Mouse (Mus musculus): ENCODE measurements at regions not wholly inside any gene's neighbourhood (a gene's known extent, or its start where the extent isn't known, plus 50 kb on each side); places are given as distances from the start of the nearest gene placed in this dataset.
"Not testable (repeated sequence)": the region's sequence is repeated elsewhere in the genome, so short reads cannot be mapped to it uniquely, and the experiment has no call there.

GRCm38 (mm10) chr9:78769168-78769567, 153.8 kb downstream of the Cd109 start:
- peak; percentile 27 to 55 for DNase-seq (ENCODE audit: low spot score in 2 of 2)

DNA sequence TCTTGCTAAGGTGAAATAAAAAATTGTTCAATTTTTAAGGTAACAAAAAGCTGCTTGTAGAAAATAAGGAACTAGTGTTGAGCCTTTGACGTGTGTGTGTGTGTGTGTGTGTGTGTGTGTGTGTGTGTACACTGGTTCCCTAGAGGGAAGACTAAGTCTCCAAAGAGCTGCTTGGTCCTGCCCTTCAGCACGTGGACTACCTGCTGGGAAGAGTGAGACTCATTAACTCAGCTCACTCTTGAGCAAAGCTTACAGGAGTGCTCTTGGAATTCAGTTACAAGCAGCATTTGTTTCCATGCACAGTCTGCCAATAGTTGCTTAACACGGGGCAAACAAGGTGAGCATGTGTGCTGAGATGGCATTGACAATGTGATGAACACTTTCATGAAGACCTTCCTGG, 158.6 kb downstream of the Cd109 start:
- DNase-seq (ENCODE audit: low spot score in 2 of 2): no peak

DNA sequence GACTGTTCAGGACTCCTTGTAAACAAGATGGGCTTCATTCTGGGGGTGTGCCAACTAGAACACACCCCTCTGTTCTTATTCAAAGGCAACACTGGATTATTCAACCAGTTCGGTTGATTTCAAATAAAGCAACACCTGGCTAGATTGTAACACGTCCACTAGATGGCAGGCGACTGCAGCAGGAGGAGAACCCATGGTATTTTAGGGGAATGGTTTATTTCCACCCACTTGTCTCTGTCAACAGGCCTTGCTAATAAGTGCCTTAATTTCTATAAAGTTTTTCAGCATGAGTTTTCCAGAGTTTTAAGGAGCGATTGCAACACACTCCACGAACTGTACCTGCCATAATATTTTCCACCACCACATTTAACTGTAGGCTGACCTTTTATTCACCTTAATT, 160.1 kb downstream of the Cd109 start:
- peak; percentile 46 to 66 for DNase-seq (ENCODE audit: low spot score in 2 of 2)

DNA sequence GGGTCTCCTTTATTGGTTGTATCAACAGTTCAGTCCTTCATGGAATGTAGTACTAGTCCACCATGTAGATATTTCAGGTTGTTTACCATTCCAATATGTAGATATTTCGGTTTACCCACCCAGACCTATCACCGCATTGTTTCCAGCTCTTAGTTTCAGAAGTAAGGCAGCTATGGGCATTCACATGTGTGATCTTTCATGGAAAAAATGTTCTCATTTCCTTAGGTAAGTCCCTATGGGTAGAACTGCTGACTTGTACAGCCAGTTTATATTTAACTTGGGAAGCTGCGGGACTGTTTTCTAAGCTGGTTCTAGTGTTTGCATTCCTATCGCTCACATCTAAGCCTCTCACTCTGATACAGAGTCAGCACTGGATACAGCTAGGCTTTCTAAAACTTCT, 165.2 kb downstream of the Cd109 start:
- DNase-seq (ENCODE audit: low spot score in 2 of 2): no peak

DNA sequence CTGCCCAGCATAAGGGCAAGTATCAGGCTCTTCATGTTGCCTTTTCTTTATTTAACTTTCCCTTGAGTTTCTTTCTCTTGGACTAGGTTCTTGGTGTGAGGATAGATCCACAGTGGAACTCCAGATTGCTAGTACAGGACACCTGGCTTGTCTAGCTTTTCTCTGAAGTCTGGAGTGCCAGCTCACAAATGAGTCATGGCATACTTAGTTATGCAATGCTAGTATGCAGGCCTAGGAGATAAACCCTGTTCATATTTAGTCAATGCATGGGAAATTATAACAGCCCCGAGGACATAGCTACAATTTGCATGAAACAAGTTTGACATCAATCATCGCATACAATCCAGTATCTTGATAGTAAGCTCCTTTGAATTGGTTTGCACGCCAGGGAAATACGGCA, 167.0 kb downstream of the Cd109 start:
- peak in 1 of 2 experiments; percentile 8 for DNase-seq (ENCODE audit: low spot score in 2 of 2)

DNA sequence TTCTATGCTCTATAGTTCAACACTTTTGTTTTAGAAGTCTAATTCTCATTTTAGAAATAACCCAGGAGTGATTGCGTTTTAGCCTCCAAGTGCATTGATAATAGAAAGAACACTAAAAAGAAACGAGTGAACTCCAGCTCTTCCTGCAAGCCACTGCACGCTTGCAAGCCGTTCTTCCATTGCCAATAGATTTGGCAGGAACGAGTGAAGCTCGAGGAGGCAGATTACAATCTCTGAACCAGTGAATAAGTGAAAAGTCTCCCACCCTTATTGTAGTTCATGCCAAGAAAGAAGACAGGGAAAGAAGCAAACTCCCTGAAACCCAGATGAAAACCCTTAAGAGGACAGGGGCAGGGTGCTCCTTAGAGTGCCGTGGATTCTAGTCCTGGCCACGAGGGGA, 167.5 kb downstream of the Cd109 start:
- DNase-seq (ENCODE audit: low spot score in 2 of 2): no peak

DNA sequence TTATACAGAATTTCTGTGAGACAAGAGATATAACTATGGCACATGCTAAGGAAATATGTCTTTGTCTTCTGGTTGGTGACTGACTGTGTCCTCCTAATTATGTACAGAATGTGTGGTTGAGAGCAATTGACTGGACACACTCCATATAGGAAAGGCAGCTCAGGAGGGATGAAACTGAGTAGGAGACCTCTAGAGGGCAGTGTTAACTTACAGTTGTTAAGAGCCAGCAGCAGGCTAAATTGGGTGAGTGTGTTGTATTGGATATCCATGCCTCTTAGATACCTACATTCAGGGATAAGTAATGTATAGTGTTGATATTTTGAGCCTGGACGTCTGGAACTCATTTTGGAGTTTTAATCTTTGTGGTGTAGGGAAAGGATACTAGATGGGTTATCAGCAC, 172.5 kb downstream of the Cd109 start:
- DNase-seq (ENCODE audit: low spot score in 2 of 2): peak; percentile 32 to 50

GRCm38 (mm10) chr9:78789703-78790102, 174.4 kb downstream of the Cd109 start:
- no peak for DNase-seq (ENCODE audit: low spot score in 2 of 2)

DNA sequence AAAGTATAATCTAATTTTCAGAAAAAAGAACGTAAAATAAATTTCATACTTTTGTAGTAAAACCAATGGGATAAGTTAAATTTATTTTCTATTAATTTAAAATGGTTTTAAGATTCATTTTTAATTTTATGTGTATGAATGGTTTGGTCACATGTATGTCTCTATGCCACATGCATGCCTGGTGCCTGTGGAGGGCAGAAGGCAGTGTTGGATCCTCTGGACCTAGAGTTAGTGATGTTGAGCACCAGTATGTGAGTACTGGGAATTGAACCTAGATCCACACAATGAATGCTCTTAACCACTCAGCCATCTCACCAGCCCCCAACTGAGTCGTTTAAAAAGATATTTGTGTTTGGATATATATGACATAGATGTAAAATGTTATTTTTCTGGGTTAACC, 174.8 kb downstream of the Cd109 start:
- DNase-seq (ENCODE audit: low spot score in 2 of 2): no peak

GRCm38 (mm10) chr9:78795801-78796200, 180.5 kb downstream of the Cd109 start:
- DNase-seq (ENCODE audit: low spot score in 2 of 2): no peak

DNA sequence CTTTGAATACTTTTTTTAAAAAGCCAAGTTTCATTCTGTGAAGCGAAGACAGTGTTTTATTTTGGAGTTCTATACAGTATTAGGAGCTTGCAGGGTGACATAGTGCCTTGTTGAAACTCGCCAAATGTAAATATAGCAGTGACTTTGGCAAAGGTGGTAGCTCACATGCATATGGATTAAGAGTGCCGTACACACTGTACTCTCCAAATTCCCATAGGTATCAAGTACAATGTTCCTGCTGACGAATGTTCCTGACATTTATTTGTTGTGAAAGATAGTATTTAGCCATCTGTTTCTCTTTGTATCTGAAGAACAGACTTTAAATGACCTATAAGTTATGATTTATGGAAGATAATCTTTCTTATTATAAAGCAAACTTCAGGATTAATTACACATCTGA, 201.9 kb downstream of the Cd109 start:
- no peak for DNase-seq (ENCODE audit: low spot score in 2 of 2)

GRCm38 (mm10) chr9:78821554-78822212, 206.3 kb downstream of the Cd109 start:
- DNase-seq (ENCODE audit: low spot score in 2 of 2): peak; percentile 2 to 7

DNA sequence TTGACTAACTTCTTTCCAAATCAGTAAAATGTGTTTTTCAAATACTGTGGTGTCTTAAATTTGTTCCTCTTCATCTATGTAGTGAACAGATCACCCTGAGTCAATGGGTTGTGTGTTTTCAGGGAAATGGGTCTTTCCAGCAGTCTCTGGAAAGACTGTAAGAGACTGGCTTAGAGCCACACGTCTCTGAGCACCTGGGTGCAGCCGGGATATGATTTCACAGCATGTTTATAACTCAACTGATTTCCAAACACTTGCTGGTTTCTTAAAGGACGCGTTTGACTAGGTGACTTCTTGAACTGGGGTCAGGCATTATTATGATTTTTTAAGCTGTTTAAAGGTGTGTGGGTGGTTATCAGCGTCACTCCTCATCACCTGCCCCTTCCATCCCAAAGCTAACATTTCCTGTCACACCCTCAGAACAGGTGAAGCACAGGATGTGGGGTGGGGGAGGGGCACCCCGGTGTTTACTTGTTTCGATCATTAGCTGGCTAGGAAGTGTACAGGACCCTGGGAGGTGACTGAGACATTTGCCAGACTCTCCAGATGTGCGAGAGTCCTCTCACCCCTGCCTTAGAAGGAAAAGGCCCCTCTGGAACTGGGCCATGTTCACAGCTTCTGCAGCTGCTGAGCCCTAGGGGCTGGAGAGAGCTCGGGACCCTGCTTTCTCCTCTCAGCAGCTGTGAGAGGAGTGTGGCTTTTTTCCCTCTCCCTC, 229.8 kb downstream of the Cd109 start:
- DNase-seq (ENCODE audit: low spot score in 2 of 2): no peak

DNA sequence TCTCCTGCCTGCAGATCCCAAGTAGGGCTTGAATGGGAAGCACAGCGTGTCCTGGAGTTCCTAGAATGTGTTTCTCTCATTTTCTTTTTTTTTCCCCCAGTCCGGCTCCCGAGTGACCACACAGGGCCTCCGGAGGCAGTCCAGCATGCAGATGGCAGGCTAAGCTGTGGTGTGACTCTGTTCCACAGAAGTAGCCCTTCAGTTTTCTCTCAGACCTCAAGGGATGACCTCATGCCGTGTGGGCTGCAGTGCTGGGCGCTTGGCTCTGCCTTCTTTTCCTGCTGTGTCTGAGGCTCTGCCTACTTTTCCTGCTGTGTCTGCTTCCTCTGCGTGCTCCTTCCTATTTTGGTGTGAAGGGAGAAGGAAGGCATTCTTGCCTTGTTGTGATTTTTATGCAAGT, 230.8 kb downstream of the Cd109 start:
- no peak for DNase-seq (ENCODE audit: low spot score in 2 of 2)

GRCm38 (mm10) chr9:78847890-78848563, 232.7 kb downstream of the Cd109 start:
- DNase-seq (ENCODE audit: low spot score in 2 of 2): no peak

DNA sequence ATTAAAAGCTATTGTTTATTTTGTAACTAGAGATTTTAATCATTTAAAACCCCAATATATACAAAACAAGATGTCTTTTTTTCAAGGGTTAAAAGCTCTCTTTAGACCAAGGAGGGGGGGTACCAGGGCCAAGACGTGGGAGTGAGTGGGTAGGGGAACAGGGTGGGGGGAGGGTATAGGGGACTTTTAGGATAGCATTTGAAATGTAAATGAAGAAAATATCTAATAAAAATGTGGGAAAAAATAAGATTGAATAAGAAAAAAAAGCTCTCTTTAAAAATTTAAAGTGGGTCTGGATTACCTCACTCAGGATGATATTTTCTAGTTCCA, 233.2 kb downstream of the Cd109 start:
- DNase-seq (ENCODE audit: low spot score in 2 of 2): not testable (repeated sequence)

GRCm38 (mm10) chr9:78856981-78857380, 241.6 kb downstream of the Cd109 start:
- no peak for DNase-seq (ENCODE audit: low spot score in 2 of 2)

DNA sequence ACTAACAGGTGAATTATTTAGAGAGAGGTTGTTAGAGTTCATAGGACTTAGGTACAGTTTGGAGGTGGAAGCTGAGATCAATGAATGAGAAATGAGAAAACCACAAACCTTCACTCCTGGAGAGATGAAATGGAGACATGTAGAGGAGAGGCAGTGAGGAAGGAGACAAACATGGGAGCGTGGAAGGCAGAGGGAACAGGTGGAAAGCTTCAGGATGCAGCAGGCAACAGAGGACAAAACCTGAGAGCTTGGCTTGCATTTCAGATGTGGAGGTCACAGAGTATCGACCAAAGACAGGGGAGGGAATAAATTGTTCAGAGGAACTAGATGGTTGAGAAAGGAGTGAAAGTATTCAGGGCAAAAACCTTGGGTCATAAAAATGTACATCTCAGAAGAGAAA, 244.6 kb downstream of the Cd109 start:
- DNase-seq (ENCODE audit: low spot score in 2 of 2): no peak

GRCm38 (mm10) chr9:78872561-78872960, 257.2 kb downstream of the Cd109 start:
- no peak for DNase-seq (ENCODE audit: low spot score in 2 of 2)

DNA sequence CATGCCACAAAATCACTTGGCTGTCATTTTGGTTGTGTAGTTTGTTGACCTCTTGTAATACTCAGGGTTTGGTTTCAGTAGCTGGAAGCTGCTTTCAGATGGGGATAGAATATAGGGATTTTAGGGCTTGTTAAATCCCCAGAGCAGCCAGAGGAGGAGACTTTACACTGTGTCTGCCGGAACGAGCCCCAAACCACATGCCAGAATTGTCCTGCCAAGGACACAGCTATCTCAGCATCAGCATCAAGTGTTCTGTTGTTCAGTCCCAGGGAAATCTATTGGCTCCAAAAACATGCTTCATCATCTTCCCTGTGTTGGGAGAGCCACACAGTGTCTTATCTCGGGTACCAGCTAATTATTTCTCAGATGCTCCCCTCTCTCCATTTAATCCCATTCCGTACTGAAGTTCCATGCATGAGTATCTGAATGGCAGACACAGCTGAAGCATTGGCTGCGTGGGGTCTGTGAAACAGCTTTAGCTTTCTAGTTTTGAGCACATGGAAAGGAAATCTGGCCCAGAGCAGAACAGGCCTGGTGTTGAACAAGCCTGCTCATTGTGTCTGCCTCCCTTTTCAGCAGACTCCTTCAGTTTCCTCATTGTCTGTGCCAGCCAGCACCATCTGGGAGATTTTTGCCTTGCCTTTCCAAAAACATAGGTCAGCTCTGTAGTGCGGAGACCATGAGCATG, 264.8 kb downstream of the Cd109 start:
- DNase-seq (ENCODE audit: low spot score in 2 of 2): peak; percentile 25 to 49

DNA sequence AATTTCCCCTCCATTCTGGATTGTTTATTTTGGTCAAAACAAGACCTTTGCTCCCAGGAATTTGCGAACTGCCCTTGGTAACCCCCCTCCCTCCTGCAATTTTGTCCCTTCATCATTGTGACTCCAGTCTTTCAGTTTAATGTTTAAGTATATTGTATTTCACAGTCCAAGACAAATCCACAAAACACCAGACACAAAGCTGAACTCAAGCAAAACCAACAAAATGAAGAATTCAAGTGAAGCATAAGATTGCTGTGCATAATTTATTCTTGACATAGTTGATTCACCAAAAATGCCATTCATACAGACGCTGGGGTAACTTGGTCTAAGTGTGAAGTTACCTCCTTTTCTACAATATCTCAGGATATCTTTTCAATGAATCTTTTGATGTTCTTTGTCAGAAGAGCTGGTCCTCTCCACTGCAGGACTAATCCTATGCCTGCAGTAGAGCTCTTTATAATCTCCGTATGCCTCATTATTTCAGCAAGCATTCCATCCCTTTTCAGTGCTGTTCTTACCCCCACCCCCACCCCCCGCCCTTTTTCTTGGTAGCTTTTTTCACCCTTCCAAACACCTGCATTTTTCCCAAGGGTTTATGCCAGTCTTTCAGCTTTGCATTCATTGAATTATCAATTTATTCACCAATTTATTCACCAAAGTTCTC, 265.4 kb downstream of the Cd109 start:
- no peak for DNase-seq (ENCODE audit: low spot score in 2 of 2)

GRCm38 (mm10) chr9:78881307-78881790, 266.0 kb downstream of the Cd109 start:
- DNase-seq (ENCODE audit: low spot score in 2 of 2): no peak
